Mouse (Mus musculus): ENCODE data around the gene Swsap1. TPM values are rescaled to one million over a fixed set of nuclear protein-coding genes. Genes with fewer than 3 reads are reported as not detected.

Swsap1 gene
- 10.5 and 10.9 TPM in 2 replicates for polyA plus RNA-seq (2012; rRNA removed)

DNA sequence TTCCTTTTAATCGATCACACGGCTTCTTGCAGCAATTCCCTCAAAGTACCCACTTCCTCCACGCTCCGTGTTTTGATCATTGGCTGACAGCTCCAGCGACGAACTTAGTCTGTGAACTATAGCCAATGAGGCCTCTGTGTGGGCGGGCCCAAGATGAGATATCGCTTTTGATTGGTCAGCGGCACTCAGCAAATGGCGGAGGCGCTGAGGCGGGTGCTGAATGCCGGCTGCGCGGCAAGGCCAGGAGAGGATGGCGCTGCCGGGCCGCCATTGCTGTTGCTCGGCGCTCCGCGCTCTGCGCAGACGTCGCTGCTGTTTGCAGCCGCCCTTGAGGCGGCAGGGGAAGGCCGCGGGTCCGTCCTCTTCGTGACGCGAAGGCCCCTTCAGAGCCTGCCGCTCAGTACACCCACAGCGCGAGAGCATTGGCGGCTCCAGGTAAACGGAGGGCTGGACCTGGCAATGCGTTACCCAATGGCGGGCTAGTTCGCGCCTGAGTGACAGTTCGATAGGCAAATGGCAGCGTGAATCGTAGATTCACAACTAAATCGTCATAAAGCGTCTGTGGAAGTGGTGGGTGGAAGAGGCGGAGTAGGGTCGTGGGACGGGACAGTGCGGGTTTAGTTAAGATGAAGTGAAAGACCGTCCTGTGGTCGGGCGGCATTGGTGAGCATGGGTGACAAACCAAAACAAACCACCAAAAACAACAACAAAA lies at the start of gene Swsap1:
Swsap1 (plus strand) TSS at position 186 of the 712 bp plus-strand sequence.
- TF ChIP-seq CTCF (conservative IDR thresholded peaks at IDR 0.05; ENCODE audit: insufficient read depth, insufficient read length, low read depth, low read length) = no peak
- TF ChIP-seq POLR2A (IDR thresholded peaks at IDR 0.05; ENCODE audit: low read depth, low read length) = peak; percentile 18
- WGBS = under 1% methylated on average over 54 of the region's 54 CpGs

DNA sequence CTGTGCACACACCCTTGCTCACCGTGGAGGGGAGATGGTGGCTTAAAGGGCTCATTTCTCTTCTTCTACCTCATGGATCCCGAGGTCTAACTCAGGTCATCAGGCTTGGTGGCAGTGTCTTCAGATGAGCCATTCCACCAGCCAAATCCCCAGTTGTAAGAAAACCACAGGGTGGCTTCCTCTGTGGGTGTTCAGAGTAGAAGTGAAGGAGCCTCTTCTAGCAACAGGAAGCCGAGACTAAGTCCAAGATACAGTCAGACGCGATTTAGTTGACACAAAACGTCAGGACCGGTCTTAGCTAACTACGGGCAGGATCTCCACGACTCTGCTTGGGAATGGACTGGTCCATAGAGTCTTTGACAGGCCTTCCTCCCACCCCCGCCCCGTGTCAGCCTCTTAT lies 47.3 kb upstream of the Swsap1 start:
- H3K27ac ChIP-seq (ENCODE audit: insufficient read depth, low read depth, low read length) = no peak overlapping the region
- no peak overlapping the region for H3K4me3 ChIP-seq (ENCODE audit: insufficient read depth, low read depth, low read length)
- TF ChIP-seq CTCF (conservative IDR thresholded peaks at IDR 0.05; ENCODE audit: insufficient read depth, insufficient read length, low read depth, low read length) (no peak), POLR2A (IDR thresholded peaks at IDR 0.05; ENCODE audit: low read depth, low read length) (no peak)
- DNase-seq = no peak
- no peaks in the 10 kb centered on the region for H3K36me3 ChIP-seq (ENCODE audit: control insufficient read depth, insufficient read depth, low read length)
- WGBS = 77% methylated on average over 11 of the region's 11 CpGs
- no peaks in the 10 kb centered on the region for H3K4me1 ChIP-seq (ENCODE audit: control insufficient read depth, insufficient read depth, low read length)
- no peaks in the 10 kb centered on the region for H3K27me3 ChIP-seq (replicated peaks; ENCODE audit: control insufficient read depth, insufficient read depth, low read length)

More for the DNA sequence above, at the start of gene Swsap1:
- H3K36me3 ChIP-seq (ENCODE audit: control insufficient read depth, insufficient read depth, low read length) = no peaks in the 10 kb centered on the region
- H3K27me3 ChIP-seq (replicated peaks; ENCODE audit: control insufficient read depth, insufficient read depth, low read length) = no peaks in the 10 kb centered on the region
- peaks cover 7% of the 10 kb centered on the region for H3K4me1 ChIP-seq (ENCODE audit: control insufficient read depth, insufficient read depth, low read length)
- H3K27ac ChIP-seq (ENCODE audit: insufficient read depth, low read depth, low read length) = peak within 1 kb of the TSS; percentile 91
- peak; percentile 99 for DNase-seq
- H3K4me3 ChIP-seq (ENCODE audit: insufficient read depth, low read depth, low read length) = peak within 1 kb of the TSS; percentile 64

DNA sequence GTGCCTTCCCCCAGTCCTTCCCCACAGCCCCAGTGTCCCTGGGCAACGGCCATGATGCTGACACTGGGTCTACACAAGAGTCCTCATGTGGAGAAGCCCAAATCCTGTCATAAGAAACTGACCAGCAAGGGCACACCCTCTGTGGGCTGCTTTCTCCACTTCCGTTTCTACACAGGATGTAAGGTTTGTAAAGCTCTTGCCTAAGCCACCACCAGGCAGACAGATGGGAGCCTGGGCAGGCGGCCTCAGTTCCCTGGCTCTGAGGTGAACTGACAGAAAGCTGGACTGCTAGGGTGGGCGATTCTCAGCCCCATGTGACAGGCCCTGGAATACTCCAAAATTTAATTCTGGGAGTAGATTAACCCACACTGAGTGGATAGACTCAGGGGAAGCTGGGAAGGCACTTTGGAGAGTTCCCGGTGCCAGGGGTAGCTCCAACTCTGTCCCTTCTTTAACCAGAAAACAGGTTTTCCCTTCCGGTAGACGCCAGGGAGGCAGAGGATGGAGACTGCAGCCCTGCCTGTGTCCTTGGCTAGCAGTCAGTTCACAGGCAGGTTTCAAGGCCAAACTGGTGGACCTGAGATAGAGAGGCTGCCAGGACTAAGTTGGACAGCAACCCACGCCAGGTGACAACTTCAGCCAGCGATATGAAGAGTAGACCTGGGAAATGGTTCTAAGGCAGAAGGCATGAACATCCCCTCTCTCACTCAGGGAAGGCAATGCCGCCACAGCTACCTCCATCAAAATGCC lies 45.9 kb upstream of the Swsap1 start:
- TF ChIP-seq CTCF (conservative IDR thresholded peaks at IDR 0.05; ENCODE audit: insufficient read depth, insufficient read length, low read depth, low read length) = no peak
- no peak for TF ChIP-seq POLR2A (IDR thresholded peaks at IDR 0.05; ENCODE audit: low read depth, low read length)
- Histone ChIP-seq H3K36me3 (ENCODE audit: control insufficient read depth, insufficient read depth, low read length) (no peaks in the 10 kb centered on the region), H3K4me1 (ENCODE audit: control insufficient read depth, insufficient read depth, low read length) (no peaks in the 10 kb centered on the region), H3K27me3 (replicated peaks; ENCODE audit: control insufficient read depth, insufficient read depth, low read length) (no peaks in the 10 kb centered on the region), H3K4me3 (ENCODE audit: insufficient read depth, low read depth, low read length) (no peak overlapping the region), H3K27ac (ENCODE audit: insufficient read depth, low read depth, low read length) (no peak overlapping the region)
- WGBS = 84% methylated on average over 10 of the region's 10 CpGs
- no peak for DNase-seq

DNA sequence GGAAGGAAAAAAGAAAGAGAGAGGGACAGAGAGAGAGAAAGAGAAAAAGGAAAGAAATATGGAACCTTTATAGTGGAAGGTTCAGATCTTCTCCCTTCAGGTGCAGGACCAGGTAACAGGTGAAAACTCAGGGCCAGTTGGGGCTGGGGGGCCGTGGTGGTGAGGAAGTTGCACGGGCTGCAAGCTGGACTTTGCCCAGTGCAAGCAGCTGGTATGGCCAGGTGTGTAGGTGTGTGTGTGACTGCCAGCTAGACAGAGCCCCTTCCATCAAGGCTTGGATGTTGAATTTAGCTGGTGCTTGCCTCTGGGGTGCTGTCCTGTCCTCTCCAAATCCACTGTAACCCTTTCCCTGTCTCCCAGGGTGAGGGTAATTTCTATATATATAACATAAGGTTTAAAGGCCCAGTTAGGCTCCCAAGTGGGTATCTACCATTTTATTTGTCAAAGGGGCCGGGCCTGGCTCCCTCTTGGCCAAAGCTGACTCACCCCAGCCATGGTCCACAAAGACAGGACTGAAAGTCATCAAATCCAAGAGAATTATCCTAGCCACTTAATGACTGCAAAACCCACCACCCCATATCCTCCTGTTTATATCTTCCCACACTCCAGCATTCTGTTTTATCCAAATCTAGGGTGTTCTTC lies 38.6 kb upstream of the Swsap1 start:
- WGBS = 68% methylated on average over 3 of the region's 3 CpGs
- TF ChIP-seq POLR2A (IDR thresholded peaks at IDR 0.05; ENCODE audit: low read depth, low read length) (no peak), CTCF (conservative IDR thresholded peaks at IDR 0.05; ENCODE audit: insufficient read depth, insufficient read length, low read depth, low read length) (no peak)
- Histone ChIP-seq H3K4me3 (ENCODE audit: insufficient read depth, low read depth, low read length) (0 out of 2 replicates have a peak overlapping the region, but pooled peaks have one; percentile 85), H3K4me1 (ENCODE audit: control insufficient read depth, insufficient read depth, low read length) (no peaks in the 10 kb centered on the region), H3K27me3 (replicated peaks; ENCODE audit: control insufficient read depth, insufficient read depth, low read length) (no peaks in the 10 kb centered on the region), H3K27ac (ENCODE audit: insufficient read depth, low read depth, low read length) (no peak overlapping the region), H3K36me3 (ENCODE audit: control insufficient read depth, insufficient read depth, low read length) (no peaks in the 10 kb centered on the region)
- no peak for DNase-seq

DNA sequence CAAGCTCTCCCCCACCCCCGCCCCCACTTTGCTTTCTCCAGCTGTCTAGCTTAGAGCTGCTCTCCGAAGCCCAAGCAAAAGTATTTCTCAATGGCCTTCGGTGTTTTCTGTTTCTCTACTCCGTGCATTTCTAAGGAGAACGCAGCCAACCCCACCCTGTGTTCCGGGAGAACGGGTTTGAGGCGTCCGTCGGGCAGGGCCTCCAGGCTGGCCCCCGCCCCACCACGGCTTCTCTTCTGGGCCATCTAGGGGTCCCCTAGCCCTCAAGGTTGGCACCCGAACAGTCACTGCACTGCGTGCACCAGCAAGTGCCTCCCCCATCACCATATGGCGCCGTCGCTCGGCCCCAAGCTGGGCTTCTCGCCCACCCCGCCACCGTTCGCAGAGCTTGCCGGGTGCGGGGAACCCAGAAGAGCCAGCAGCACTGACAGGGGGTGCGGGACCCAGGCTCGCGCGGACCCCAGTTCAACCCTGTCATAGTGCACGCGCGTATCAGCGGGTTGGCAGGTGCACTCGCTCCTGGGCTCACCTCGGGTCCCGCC lies 38.0 kb upstream of the Swsap1 start:
- TF ChIP-seq POLR2A (IDR thresholded peaks at IDR 0.05; ENCODE audit: low read depth, low read length) (no peak), CTCF (conservative IDR thresholded peaks at IDR 0.05; ENCODE audit: insufficient read depth, insufficient read length, low read depth, low read length) (no peak)
- Histone ChIP-seq H3K4me1 (ENCODE audit: control insufficient read depth, insufficient read depth, low read length) (no peaks in the 10 kb centered on the region), H3K27me3 (replicated peaks; ENCODE audit: control insufficient read depth, insufficient read depth, low read length) (no peaks in the 10 kb centered on the region), H3K36me3 (ENCODE audit: control insufficient read depth, insufficient read depth, low read length) (no peaks in the 10 kb centered on the region), H3K27ac (ENCODE audit: insufficient read depth, low read depth, low read length) (no peak overlapping the region), H3K4me3 (ENCODE audit: insufficient read depth, low read depth, low read length) (peak overlapping the region; percentile 85)
- no peak for DNase-seq
- WGBS = 2% methylated on average over 35 of the region's 35 CpGs

DNA sequence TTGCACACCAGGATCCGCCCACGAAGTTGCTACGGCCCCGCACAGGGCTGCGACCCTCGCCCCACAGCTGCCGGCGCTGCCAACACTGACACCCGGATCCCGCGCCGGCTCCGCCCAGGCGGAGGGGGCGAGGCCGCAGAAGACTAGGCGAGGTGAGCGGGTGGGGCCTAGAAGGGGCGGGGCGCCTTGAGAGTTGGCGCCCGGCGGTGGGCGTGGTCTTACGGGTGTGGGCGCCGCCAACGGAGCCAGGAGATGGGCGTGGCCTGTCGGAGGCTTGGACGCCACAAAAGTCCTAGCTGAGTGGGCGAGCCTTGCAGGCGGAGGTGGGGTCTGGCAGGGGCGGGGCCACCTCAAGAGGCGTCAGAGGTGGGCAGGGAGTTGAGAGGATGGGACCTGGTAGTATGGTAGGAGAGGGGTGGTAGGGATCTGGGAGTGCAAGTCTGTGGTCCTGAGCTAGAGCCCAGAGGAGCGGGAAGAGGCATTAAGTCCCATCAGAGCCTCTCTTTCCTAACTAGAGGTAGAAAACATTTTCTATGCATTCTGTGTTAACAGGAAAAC lies 37.4 kb upstream of the Swsap1 start, which contains the start of gene Rab3d:
Rab3d (minus strand) TSS at position 158 of the 558 bp plus-strand sequence.
- Histone ChIP-seq H3K36me3 (ENCODE audit: control insufficient read depth, insufficient read depth, low read length) (no peaks in the 10 kb centered on the region), H3K27me3 (replicated peaks; ENCODE audit: control insufficient read depth, insufficient read depth, low read length) (no peaks in the 10 kb centered on the region), H3K27ac (ENCODE audit: insufficient read depth, low read depth, low read length) (no peak within 1 kb of the TSS), H3K4me3 (ENCODE audit: insufficient read depth, low read depth, low read length) (peak within 1 kb of the TSS; percentile 85), H3K4me1 (ENCODE audit: control insufficient read depth, insufficient read depth, low read length) (no peaks in the 10 kb centered on the region)
- TF ChIP-seq CTCF (conservative IDR thresholded peaks at IDR 0.05; ENCODE audit: insufficient read depth, insufficient read length, low read depth, low read length) (no peak), POLR2A (IDR thresholded peaks at IDR 0.05; ENCODE audit: low read depth, low read length) (no peak)
- 2% methylated on average over 36 of the region's 36 CpGs for WGBS
- DNase-seq = peak; percentile 98
